Mouse (Mus musculus) liver, adult 2 months (tissue): ENCODE data around the gene Olfr669. TPM values are rescaled to one million over a fixed set of nuclear protein-coding genes. Genes with fewer than 3 reads are reported as not detected.

Experiments
- DNase-seq: peaks from one replicate; pipeline ENCODE4 v3.0.0-alpha.2; 2011; ENCODE audit warnings: low read depth, low spot score; ENCODE audit errors: extremely low read depth
- H3K27ac ChIP-seq: fragments of 200-500 bp; replicated peaks from 2 replicates; pipeline ENCODE4 v1.5.1; 2012; ENCODE audit warnings: low read depth, mild to moderate bottlenecking, control low read depth, inconsistent platforms, low read length; ENCODE audit not compliant: insufficient read depth
- H3K27me3 ChIP-seq: fragments of 200-500 bp; 2 replicates; pipeline ENCODE4 v1.6.1; 2012; ENCODE audit warnings: mild to moderate bottlenecking, moderate library complexity, low read length, inconsistent platforms; ENCODE audit not compliant: control insufficient read depth, insufficient read depth
- H3K36me3 ChIP-seq: fragments of 200-500 bp; 2 replicates; pipeline ENCODE4 v1.6.1; 2012; ENCODE audit warnings: low read length, inconsistent platforms; ENCODE audit not compliant: control insufficient read depth, insufficient read depth
- H3K4me1 ChIP-seq: fragments of 200-500 bp; 2 replicates; pipeline ENCODE4 v1.6.1; 2011; ENCODE audit warnings: low read length; ENCODE audit not compliant: control insufficient read depth, insufficient read depth
- H3K4me3 ChIP-seq: fragments of 200-500 bp; 2 replicates; pipeline ENCODE4 v1.5.1; 2011; ENCODE audit warnings: low read depth, mild to moderate bottlenecking, control low read depth, low read length, moderate library complexity; ENCODE audit not compliant: insufficient read depth
- H3K79me2 ChIP-seq: fragments of 200-500 bp; 2 replicates; pipeline ENCODE4 v1.6.1; 2012; ENCODE audit warnings: inconsistent platforms, mild to moderate bottlenecking, low read length, moderate library complexity; ENCODE audit not compliant: control insufficient read depth, insufficient read depth
- H3K9ac ChIP-seq: fragments of 200-500 bp; 2 replicates; pipeline ENCODE4 v1.6.1; 2012; ENCODE audit warnings: low read depth, mild to moderate bottlenecking, control low read depth, inconsistent platforms, low read length
- CTCF ChIP-seq: fragments of 200-500 bp; IDR thresholded peaks from 2 replicates; pipeline ENCODE4 v1.5.1; 2011; ENCODE audit warnings: low read depth, low read length, control low read depth
- POLR2A ChIP-seq: fragments of 200-500 bp; IDR thresholded peaks from 2 replicates; pipeline ENCODE4 v1.6.1; 2011; ENCODE audit warnings: low read length, control low read depth; ENCODE audit not compliant: insufficient read depth; ENCODE audit errors: extremely low read depth
- WGBS: fragments of 180-500 bp; shearing (Covaris S2); methylation state at CpG from one replicate; pipeline ENCODE4 v1.1.7; 2018; 5-methylcytosine and 5-hydroxymethylcytosine counted together
- polyA plus RNA-seq: library from polyadenylated mRNA; depleted of rRNA; stranded (reverse); fragments of >200 nt; gene quantifications from 2 replicates; pipeline ENCODE4 v1.2.3, GENCODE M21; 2012; rRNA removed
- total RNA-seq: library from RNA; depleted of rRNA; stranded (reverse); fragments of >200 nt; gene quantifications from 2 replicates; pipeline ENCODE4 v1.2.3, GENCODE M21; 2014; rRNA removed

Olfr669 gene
- total and polyA plus RNA-seq, 2 experiments, result not detected

DNA sequence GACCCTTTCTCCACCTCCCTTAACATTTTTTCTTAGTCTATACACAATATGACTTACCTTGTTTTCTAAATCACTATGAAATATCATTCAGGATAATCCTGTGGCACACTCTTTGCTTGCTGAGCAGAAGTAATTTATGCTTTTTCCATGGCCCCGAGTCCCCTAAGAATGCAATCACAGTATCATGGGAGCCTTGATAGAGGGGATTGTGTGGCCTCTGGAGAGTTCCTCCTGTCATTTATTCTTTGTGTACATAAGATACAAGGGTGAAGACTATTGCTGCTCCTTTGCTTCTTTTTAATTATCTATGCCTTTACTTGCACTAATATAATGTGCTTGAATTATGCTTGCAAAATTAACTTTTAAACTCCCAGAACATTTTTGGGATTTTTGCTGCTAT lies 45.0 kb downstream of the Olfr669 start, which contains the start of gene Olfr671:
TSS of gene Olfr671 (minus strand) at position 101 of the 400 bp plus-strand sequence.
- no peaks in the 10 kb centered on the region for H3K79me2 ChIP-seq
- no peak within 1 kb of the TSS for H3K9ac ChIP-seq
- H3K27ac ChIP-seq, result no peak within 1 kb of the TSS
- TF ChIP-seq POLR2A, result no peak
- TF ChIP-seq CTCF, result no peak
- no peak within 1 kb of the TSS for H3K4me3 ChIP-seq
- DNase-seq, result no peak
- H3K4me1 ChIP-seq, result no peaks in the 10 kb centered on the region
- H3K27me3 ChIP-seq, result no peaks in the 10 kb centered on the region
- H3K36me3 ChIP-seq, result no peaks in the 10 kb centered on the region
- WGBS, result 65% methylated on average over 1 of the region's 1 CpGs

Other genes starting within 250 kb of the Olfr669 start
- gene Olfr661, start 247.7 kb upstream of the Olfr669 start, total RNA-seq, result not detected in 2 replicates
- gene Olfr661, start 247.7 kb upstream of the Olfr669 start, polyA plus RNA-seq, result not detected in 2 replicates
- gene Usp17le, start 156.8 kb upstream of the Olfr669 start, total RNA-seq, result not detected in 2 replicates
- not detected in 2 replicates for gene Usp17le, start 156.8 kb upstream of the Olfr669 start, polyA plus RNA-seq
- not detected in 2 replicates for gene Usp17lb, start 91.6 kb upstream of the Olfr669 start, total RNA-seq
- gene Usp17lb, start 91.6 kb upstream of the Olfr669 start, polyA plus RNA-seq, result not detected in 2 replicates
- not detected in 2 replicates for gene Usp17la, start 77.2 kb upstream of the Olfr669 start, total RNA-seq
- gene Usp17la, start 77.2 kb upstream of the Olfr669 start, polyA plus RNA-seq, result not detected in 2 replicates
- gene Olfr665, start 56.2 kb upstream of the Olfr669 start, total RNA-seq, result not detected in 2 replicates
- gene Olfr665, start 56.2 kb upstream of the Olfr669 start, polyA plus RNA-seq, result not detected in 2 replicates
- not detected in 2 replicates for gene Olfr666, start 38.3 kb upstream of the Olfr669 start, total RNA-seq
- gene Olfr666, start 38.3 kb upstream of the Olfr669 start, polyA plus RNA-seq, result not detected in 2 replicates
- not detected in 2 replicates for gene Olfr667, start 12.8 kb upstream of the Olfr669 start, total RNA-seq
- not detected in 2 replicates for gene Olfr667, start 12.8 kb upstream of the Olfr669 start, polyA plus RNA-seq
- not detected in 2 replicates for gene Olfr668, start 6.2 kb upstream of the Olfr669 start, total RNA-seq
- gene Olfr668, start 6.2 kb upstream of the Olfr669 start, polyA plus RNA-seq, result not detected in 2 replicates
- not detected in 2 replicates for gene Olfr670, start 28.4 kb downstream of the Olfr669 start, total RNA-seq
- not detected in 2 replicates for gene Olfr670, start 28.4 kb downstream of the Olfr669 start, polyA plus RNA-seq
- gene Olfr671, start 44.9 kb downstream of the Olfr669 start, total RNA-seq, result not detected in 2 replicates
- not detected in 2 replicates for gene Olfr671, start 44.9 kb downstream of the Olfr669 start, polyA plus RNA-seq
- not detected in 2 replicates for gene Olfr672, start 67.8 kb downstream of the Olfr669 start, total RNA-seq
- gene Olfr672, start 67.8 kb downstream of the Olfr669 start, polyA plus RNA-seq, result not detected in 2 replicates
- gene Olfr675, start 94.2 kb downstream of the Olfr669 start, total RNA-seq, result not detected in 2 replicates
- gene Olfr675, start 94.2 kb downstream of the Olfr669 start, polyA plus RNA-seq, result not detected in 2 replicates
- not detected in 2 replicates for gene Olfr676, start 98.5 kb downstream of the Olfr669 start, total RNA-seq
- not detected in 2 replicates for gene Olfr676, start 98.5 kb downstream of the Olfr669 start, polyA plus RNA-seq
- not detected in 2 replicates for gene Olfr677, start 117.1 kb downstream of the Olfr669 start, total RNA-seq
- not detected in 2 replicates for gene Olfr677, start 117.1 kb downstream of the Olfr669 start, polyA plus RNA-seq
- gene Olfr678, start 130.2 kb downstream of the Olfr669 start, total RNA-seq, result not detected in 2 replicates
- not detected in 2 replicates for gene Olfr678, start 130.2 kb downstream of the Olfr669 start, polyA plus RNA-seq
- gene Olfr679, start 147.0 kb downstream of the Olfr669 start, total RNA-seq, result not detected in 2 replicates
- not detected in 2 replicates for gene Olfr679, start 147.0 kb downstream of the Olfr669 start, polyA plus RNA-seq
- gene Olfr680-ps1, start 158.6 kb downstream of the Olfr669 start, total RNA-seq, result not detected in 2 replicates
- not detected in 2 replicates for gene Olfr680-ps1, start 158.6 kb downstream of the Olfr669 start, polyA plus RNA-seq
- gene Olfr681, start 182.6 kb downstream of the Olfr669 start, total RNA-seq, result not detected in 2 replicates
- gene Olfr681, start 182.6 kb downstream of the Olfr669 start, polyA plus RNA-seq, result not detected in 2 replicates
- not detected in 2 replicates for gene Olfr683, start 212.8 kb downstream of the Olfr669 start, total RNA-seq
- not detected in 2 replicates for gene Olfr683, start 212.8 kb downstream of the Olfr669 start, polyA plus RNA-seq
- not detected in 2 replicates for gene Olfr684, start 229.4 kb downstream of the Olfr669 start, total RNA-seq
- not detected in 2 replicates for gene Olfr684, start 229.4 kb downstream of the Olfr669 start, polyA plus RNA-seq